Mouse (Mus musculus): Measurements from ENCODE around the gene Homer2.

DNA sequence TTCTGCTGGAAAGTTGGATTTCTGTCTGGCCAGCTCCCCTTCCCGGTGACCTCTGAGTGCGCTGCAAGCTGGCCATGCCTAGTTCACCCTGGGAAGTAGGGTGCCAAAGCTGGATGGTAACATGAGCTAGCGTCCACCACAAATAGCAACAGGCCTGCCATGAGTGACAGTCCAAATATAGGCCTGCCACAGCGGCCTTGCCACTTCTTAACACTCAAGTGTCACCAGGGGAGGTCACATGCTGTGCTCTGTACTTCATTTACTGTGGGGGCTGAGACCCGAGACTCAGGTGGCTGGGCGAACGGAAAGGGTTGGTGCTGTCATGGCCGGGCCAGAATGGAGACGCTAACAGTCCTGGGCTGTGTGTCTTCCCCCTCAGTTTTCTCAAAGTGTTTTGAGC is 140.4 kb downstream of the Homer2 start, which contains the start of gene Fsd2:
- no peak for TF ChIP-seq CTCF (IDR thresholded peaks at IDR 0.05; ENCODE audit: borderline replicate concordance, extremely low read depth, insufficient read depth, insufficient read length)
- no peak for TF ChIP-seq POLR2A (IDR thresholded peaks at IDR 0.05; ENCODE audit: borderline replicate concordance, extremely low read depth, insufficient read depth, insufficient read length, poor library complexity, severe bottlenecking)
